Mouse (Mus musculus): Measurements from ENCODE around the gene Il17rc.

DNA sequence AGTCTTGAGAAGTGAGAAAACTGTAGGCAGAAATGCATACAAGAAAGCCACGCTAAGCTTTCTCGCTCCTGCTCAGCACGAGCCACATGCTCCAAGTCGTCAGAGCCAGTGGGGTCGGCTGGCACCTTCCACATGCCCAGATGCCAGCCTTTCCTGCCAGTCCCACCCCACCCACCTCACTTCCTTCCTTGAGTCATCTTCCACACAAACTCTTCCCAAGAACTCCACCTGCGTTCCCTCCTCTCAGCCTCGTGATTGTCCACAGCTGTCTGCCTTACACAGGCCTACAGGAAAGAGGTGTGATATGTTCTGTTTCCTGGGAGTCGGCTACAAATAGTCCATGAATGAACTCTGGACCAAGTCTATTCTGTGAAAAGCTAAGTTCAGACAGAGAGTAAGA, 52.2 kb downstream of the Il17rc start:
- no peak for TF ChIP-seq ZC3H11A (IDR thresholded peaks at IDR 0.05; ENCODE audit: borderline replicate concordance, low read depth, low read length)
- no peak for TF ChIP-seq CHD2 (IDR thresholded peaks at IDR 0.05; ENCODE audit: low read depth, low read length)
- no peak for TF ChIP-seq ZNF384 (IDR thresholded peaks at IDR 0.05; ENCODE audit: low read depth, low read length)
- no peak for TF ChIP-seq MAFK (IDR thresholded peaks at IDR 0.05; ENCODE audit: insufficient read depth, low read depth, low read length)

Measured in ES-E14 (cell line).